Mouse (Mus musculus) thymus, postnatal 10 days (tissue): Measurements from ENCODE around the gene Tomm40.

Experiments
- DNase-seq, 2 experiments: peaks; one replicate each; pipeline ENCODE4 v3.0.0; 2021; ENCODE audit warnings: low spot score in 2 of 2

Tomm40 gene

DNA sequence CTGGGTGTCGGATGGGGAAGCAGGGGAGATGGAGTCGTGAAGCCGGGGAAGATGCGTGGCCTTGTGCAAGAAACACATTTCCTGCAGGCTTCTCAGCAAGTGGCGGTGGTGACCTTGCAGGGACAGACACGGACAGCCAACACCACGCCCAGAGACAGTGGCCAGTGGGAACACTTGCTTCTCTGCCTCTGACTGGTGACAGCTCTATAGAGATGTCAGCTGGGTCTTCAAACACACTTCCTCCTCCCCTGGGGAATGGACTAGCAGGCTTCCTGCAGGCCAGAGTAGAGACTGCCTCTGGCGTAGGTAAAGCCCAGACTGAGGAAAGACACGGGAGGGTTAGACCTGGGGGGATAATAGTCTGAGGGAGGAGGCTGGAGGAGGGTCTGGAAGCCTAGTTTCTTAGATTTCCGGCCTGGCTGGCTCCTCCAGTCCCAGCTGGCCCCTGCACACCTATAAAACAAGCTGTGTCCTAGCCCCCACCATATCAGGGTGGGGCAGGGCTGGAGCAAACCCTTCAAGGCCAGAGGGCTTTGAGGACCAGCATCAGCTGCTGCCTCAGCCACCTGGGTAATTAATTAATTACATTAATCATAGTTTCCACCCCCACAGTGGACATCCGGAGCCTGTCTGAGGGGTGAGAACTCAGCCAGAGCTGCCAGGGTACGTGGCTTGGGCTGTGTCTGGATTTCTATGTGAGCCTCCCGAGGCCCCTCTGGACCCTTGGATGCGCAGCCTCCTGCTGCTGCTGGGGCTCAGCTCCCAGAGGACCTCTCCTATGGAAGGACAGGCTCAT lies 29.6 kb upstream of the Tomm40 start:
- no peak for DNase-seq

- DNase-seq: no peak
These were observed 28.6 kb upstream of the Tomm40 start for GRCm38 (mm10) chr7:19743791-19744190.

GRCm38 (mm10) chr7:19742468-19742867 lies 27.2 kb upstream of the Tomm40 start:
- no peak for DNase-seq

DNA sequence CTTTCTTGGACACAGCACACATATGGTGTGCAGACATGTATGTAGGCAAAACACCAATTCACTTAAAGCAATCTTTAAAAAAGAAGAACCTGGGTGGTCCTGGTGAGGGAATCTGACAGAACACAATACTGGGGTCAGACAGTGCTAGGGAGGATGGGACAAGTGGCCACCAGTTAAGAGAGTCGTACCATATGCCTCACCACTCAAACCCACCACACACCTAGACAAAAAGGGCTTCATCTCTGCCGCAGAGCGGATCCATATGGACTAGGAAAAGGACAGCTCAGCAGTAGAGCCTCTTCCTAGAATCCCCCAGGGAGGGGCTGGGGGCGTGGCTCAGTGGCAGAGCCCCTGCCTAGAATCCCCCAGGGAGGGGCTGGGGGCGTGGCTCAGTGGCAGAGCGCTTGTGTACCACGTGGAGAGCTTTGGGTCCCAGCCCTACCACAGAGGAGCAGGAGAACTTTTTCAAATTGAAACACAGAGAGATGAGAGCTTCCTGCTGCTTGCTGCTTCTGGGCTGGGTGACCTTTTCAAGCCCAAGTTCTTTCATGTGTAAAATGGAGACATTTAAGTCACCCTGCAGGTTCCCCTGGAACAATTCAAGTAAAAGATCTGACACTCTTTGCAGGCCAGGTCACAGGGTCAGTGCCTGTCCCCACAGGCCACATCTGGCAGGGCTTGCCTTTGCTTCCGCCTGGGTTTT lies 26.2 kb upstream of the Tomm40 start:
- no peak for DNase-seq

DNA sequence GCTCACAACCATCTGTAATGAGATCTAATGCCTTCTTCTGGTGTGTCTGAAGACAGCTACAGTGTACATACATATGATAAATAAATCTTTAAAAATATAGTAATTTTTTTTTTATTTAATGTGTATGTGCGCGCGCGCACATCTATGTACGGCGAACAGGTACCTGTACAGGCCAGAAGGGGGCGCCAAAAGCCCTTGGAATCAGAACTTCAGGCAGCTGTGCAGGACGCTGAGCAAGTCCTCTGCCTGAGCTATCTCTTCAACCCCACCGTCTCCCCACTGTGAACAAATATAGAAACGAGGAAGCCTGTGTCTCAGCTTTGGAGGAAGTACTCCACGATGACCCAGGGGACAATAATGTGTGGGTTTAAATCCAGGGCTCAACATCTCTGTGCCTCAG lies 25.0 kb upstream of the Tomm40 start:
- DNase-seq: peak in 1 of 2 experiments; percentile 23

- no peak for DNase-seq
These were observed 23.5 kb upstream of the Tomm40 start for GRCm38 (mm10) chr7:19738771-19739170.

DNA sequence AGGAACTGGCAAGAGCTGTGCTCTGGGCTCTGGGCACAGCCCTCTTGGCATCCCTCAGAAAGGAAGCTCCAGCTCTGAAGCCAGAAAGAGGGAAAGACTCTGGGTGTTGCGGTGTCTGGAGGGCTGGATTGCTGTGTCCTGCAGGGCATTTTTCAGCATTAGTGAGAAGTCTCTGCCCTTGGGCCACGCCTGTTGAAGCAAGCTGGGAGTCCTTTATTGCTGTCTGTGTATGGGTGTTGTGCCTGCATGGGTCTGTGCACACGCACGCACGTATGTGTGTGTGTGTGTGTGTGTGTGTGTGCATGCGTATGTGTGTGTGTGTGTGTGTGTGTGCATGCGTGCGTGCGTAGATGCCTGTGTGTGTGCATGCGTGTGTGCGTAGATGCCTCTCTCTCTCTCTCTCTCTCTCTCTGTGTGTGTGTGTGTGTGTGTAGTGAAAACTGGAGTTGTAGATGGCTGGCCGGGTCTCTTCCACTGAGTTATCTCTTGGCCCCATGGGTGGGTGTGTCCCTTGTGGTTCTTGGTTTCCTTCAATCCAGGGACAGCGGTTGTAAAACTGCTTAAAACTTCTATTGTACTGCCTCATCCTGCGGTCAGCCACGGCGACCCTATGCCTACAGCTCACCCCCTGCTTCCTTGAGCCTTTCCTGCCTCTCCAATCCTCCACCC lies 21.3 kb upstream of the Tomm40 start:
- no peak for DNase-seq

- DNase-seq: no peak
These were observed 19.0 kb upstream of the Tomm40 start for GRCm38 (mm10) chr7:19734178-19734666.

DNA sequence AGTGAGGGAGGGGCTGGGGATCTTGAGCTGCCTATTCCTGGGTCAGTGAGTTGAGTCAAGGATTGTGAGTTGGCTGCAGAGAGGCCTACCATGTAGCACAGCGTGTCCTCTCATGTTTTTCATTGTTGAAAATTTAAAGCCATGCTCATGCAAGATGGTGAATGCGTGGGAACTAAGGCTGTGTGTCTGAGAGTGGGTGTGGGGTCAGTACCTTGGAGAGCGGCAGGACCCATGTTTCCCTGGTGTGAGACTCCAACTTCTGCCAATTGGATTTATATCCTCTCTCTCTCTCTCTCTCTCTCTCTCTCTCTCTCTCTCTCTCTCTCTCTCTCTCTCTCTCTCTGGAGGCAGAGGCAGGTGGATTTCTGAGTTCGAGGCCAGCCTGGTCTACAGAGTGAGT lies 11.3 kb upstream of the Tomm40 start:
- DNase-seq: no peak

DNA sequence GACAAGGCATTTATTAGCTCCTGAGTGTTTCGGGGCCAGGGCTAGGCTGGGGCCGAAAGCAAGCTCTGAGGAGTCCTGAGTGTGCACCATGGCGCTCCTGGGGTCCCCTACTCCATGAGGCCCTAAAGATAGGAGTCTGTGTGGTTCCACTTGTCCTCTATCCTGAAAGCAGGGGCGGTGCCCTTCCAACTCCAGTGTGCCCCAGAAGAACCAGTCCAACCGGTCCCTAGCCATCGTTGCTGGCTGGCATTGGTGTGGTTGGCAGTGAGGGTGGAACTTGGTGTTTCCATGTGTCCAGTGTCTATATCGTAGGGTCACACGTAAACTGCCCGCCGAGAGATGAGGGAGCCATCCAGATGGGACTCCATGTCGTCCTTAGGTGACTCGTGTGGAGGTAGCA lies 8.9 kb upstream of the Tomm40 start:
- no peak for DNase-seq

- DNase-seq: no peak
These were observed 7.5 kb upstream of the Tomm40 start for GRCm38 (mm10) chr7:19722754-19723195.

DNA sequence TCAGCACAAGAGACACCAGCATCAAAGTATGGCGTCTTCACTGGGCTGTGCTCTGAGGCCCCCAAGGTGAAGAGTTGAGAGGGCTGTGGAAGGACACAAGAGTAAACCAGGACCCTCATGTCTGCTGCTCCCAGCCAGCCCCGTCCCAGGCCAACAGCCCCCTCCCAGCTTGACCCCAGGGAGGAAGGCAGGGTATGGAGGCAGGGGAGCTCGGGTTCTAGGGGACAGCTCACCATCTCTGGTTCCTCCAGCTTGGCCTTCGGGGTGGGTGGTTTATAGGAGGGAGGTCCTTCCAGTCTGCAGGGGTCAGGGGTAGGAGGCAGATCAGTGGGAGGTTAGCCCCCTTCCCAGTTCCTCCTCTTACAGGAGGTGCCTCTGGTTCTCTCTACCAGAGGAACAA lies 4.0 kb upstream of the Tomm40 start:
- DNase-seq: no peak

GRCm38 (mm10) chr7:19718297-19718952 lies 3.2 kb upstream of the Tomm40 start:
- no peak for DNase-seq

DNA sequence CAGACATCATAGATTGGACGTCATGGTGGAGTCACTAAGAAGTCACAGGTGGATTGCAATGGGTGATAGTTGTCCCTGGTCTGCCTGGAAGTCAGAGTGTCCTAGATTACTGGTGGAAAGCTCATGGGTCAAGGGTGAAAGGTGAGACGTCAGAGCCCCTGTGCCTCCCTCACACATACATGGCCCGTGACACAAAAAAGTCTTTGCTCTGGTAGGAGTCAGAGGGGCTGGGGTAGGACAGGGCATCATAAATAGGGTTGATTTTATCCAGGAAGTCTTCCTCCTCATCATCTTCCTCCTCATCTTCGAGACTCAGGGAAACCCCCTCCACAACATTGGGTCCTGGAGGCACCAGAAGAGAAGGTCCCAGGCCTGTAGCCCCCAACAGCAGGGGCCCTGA lies 2.1 kb upstream of the Tomm40 start:
- DNase-seq: no peak

- no peak for DNase-seq
These were observed 1.6 kb upstream of the Tomm40 start for GRCm38 (mm10) chr7:19716822-19717221.

- no peak for DNase-seq
These were observed 931 bp upstream of the Tomm40 start for GRCm38 (mm10) chr7:19716055-19716682.

- no peak for DNase-seq
These were observed 402 bp downstream of the Tomm40 start for GRCm38 (mm10) chr7:19714836-19715235.

DNA sequence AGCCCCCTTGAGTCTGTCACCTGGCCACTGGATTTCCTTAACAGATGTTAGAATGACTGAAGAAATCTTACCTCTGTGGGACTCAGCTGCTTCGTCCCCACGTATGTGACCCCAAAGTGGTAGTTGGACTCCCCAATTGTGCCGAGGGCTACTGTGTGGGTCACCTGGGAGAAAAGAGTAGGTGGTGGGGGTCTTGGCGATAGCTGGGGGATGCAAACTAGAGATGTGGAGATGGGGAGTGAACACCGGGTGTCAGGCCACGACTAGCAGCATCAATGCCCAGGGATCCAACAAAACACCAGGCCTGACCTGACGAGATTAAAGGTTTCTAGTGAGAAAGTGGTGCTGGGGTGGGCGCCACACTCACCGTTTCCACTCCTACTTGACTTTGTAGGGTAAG lies 1.6 kb downstream of the Tomm40 start:
- DNase-seq: no peak

GRCm38 (mm10) chr7:19713196-19713595 lies 2.0 kb downstream of the Tomm40 start:
- DNase-seq: peak in 1 of 2 experiments; percentile 46

- DNase-seq: no peak
These were observed 2.8 kb downstream of the Tomm40 start for GRCm38 (mm10) chr7:19712414-19712813.

DNA sequence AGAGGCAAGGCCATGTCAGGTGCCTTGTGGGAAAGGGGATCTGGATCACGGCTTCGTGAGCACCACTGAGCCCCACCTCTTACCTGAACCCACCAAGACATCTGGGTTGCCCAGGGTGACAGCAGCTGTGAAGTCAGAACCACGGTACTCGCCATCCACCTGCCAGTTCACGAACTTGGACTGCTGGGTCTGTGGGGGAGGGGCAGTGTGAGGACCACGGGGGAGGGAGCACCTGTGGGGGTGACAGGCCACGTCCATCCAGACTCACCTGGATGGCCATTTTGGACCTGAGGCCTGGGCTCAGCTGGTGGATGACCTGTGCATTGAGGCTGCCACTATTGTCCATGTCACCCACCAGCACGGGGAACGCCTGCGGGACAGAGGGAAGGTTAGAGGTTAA lies 4.6 kb downstream of the Tomm40 start:
- DNase-seq: no peak

GRCm38 (mm10) chr7:19705271-19705670 lies 10.0 kb downstream of the Tomm40 start:
- DNase-seq: no peak
